Mouse (Mus musculus) liver (tissue): ENCODE data around the gene Dock9.

ENCODE experiments used
- DNase-seq: peaks from one replicate; pipeline ENCODE4 v3.0.0-alpha.2; 2020; ENCODE audit warnings: mixed read lengths

Dock9 gene

GRCm38 (mm10) chr14:121565930-121566329, 231.7 kb downstream of the Dock9 start:
- DNase-seq: no peak

- DNase-seq: no peak
Observed at GRCm38 (mm10) chr14:121564656-121565055, 233.0 kb downstream of the Dock9 start.

- DNase-seq: no peak
Observed at GRCm38 (mm10) chr14:121563954-121564353, 233.7 kb downstream of the Dock9 start.

GRCm38 (mm10) chr14:121559026-121559425, 238.6 kb downstream of the Dock9 start:
- DNase-seq: no peak

- no peak for DNase-seq
Observed at GRCm38 (mm10) chr14:121556401-121557315, 241.0 kb downstream of the Dock9 start.

GRCm38 (mm10) chr14:121553785-121554184, 243.9 kb downstream of the Dock9 start:
- DNase-seq: no peak

- DNase-seq: no peak
Observed at GRCm38 (mm10) chr14:121552586-121552985, 245.1 kb downstream of the Dock9 start.

- DNase-seq: no peak
Observed at GRCm38 (mm10) chr14:121549834-121550233, 247.8 kb downstream of the Dock9 start.

- no peak for DNase-seq
Observed at GRCm38 (mm10) chr14:121547745-121548144, 249.9 kb downstream of the Dock9 start.

- no peak for DNase-seq
Observed at GRCm38 (mm10) chr14:121546621-121547020, 251.0 kb downstream of the Dock9 start.

- no peak for DNase-seq
Observed at GRCm38 (mm10) chr14:121545551-121546331, 251.9 kb downstream of the Dock9 start.

GRCm38 (mm10) chr14:121541262-121541661, 256.4 kb downstream of the Dock9 start:
- DNase-seq: no peak

GRCm38 (mm10) chr14:121534501-121534900, 263.1 kb downstream of the Dock9 start:
- no peak for DNase-seq

- DNase-seq: no peak
Observed at GRCm38 (mm10) chr14:121530853-121531252, 266.8 kb downstream of the Dock9 start.

GRCm38 (mm10) chr14:121527883-121528282, 269.8 kb downstream of the Dock9 start:
- no peak for DNase-seq

- DNase-seq: no peak
Observed at GRCm38 (mm10) chr14:121527201-121527600, 270.4 kb downstream of the Dock9 start.

GRCm38 (mm10) chr14:121521709-121522108, 275.9 kb downstream of the Dock9 start:
- no peak for DNase-seq

GRCm38 (mm10) chr14:121516881-121517280, 280.8 kb downstream of the Dock9 start:
- DNase-seq: no peak

GRCm38 (mm10) chr14:121508929-121509328, 288.7 kb downstream of the Dock9 start:
- no peak for DNase-seq

- no peak for DNase-seq
Observed at GRCm38 (mm10) chr14:121506336-121506735, 291.3 kb downstream of the Dock9 start.

GRCm38 (mm10) chr14:121505485-121505860, 292.2 kb downstream of the Dock9 start:
- no peak for DNase-seq

- DNase-seq: no peak
Observed at GRCm38 (mm10) chr14:121504781-121505484, 292.7 kb downstream of the Dock9 start, which contains the start of gene Slc15a1. TSS of gene Slc15a1 (minus strand) at chr14:121505252.

GRCm38 (mm10) chr14:121500577-121500976, 297.1 kb downstream of the Dock9 start:
- no peak for DNase-seq
